Mouse (Mus musculus): ENCODE measurements around the gene BC017158. TPM values are rescaled to one million over a fixed set of nuclear protein-coding genes. Genes with fewer than 3 reads are reported as not detected.

BC017158 gene
- total and polyA plus RNA-seq, 3 experiments: 6.2 to 12.7 (median 6.5) TPM

DNA sequence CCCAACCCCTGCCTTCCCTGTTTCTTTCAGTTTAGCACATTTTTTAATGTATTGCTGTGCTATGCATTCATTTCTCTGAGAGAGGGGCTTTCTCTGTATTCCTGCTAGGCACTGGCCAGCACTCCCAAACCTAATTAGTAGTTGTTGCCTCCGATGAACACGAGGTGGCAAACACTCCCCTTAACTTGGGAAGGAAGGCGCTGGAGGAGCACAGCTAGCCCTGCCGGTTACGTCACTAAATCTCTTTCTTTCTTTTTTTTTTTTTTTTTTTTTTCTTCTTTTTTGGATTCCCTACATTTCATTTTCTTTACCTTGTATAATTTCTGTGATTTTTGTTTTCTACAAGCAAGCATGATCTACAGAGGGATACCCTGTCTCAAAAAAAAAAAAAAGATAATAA lies 6.9 kb upstream of the BC017158 start:
- Histone ChIP-seq H3K4me1 (ENCODE audit: control insufficient read depth, insufficient read depth, low read length) (no peaks in the 10 kb centered on the region; the same call in 1 of the 2 replicates), H3K79me2 (replicated peaks; ENCODE audit: control insufficient read depth, insufficient read depth, low read length) (no peaks in the 10 kb centered on the region), H3K9ac (ENCODE audit: low read depth, low read length) (no peak overlapping the region), H3K27me3 (ENCODE audit: control insufficient read depth, insufficient read depth, low read length) (no peaks in the 10 kb centered on the region), H3K4me3 (no peak overlapping the region), H3K27ac (no peak overlapping the region), H3K36me3 (ENCODE audit: control insufficient read depth, insufficient read depth, low read length) (no peaks in the 10 kb centered on the region)
- DNase-seq: peak; percentile 38 to 40
- intact Hi-C loops (cut with DNase I): loop anchor here (1.0 kb wide), 1 partner anchor 40 kb away; no protein-coding TSS in a partner anchor
- under 1% methylated on average over 5 of the region's 5 CpGs for WGBS
- TF ChIP-seq CTCF (IDR thresholded peaks at IDR 0.05) (peak; percentile 66), EP300 (IDR thresholded peaks at IDR 0.05; ENCODE audit: insufficient read depth, low read depth, low read length) (no peak)

DNA sequence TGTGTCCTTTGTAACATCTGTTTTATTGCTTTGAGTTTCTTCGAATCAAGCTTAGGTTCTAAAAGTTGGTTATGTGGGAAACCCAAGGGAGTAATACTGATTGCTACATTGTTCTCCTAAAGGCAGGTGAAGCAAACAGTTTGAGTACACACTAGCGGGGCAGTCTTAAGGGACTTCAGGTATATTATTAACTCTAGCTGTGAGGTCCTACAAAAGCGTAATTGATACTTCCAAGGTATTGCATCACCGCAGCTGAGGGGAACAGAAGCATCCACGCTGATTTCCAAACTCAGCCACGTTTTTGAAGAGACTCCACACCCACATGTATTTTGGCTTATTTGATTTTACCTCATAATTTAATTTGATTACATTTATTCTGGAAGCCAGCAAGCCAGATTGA lies 6.2 kb upstream of the BC017158 start:
- Histone ChIP-seq H3K27ac (no peak overlapping the region), H3K36me3 (ENCODE audit: control insufficient read depth, insufficient read depth, low read length) (no peaks in the 10 kb centered on the region), H3K4me3 (no peak overlapping the region), H3K9ac (ENCODE audit: low read depth, low read length) (no peak overlapping the region), H3K4me1 (ENCODE audit: control insufficient read depth, insufficient read depth, low read length) (no peaks in the 10 kb centered on the region), H3K79me2 (replicated peaks; ENCODE audit: control insufficient read depth, insufficient read depth, low read length) (no peaks in the 10 kb centered on the region), H3K27me3 (ENCODE audit: control insufficient read depth, insufficient read depth, low read length) (no peaks in the 10 kb centered on the region)
- TF ChIP-seq CTCF (IDR thresholded peaks at IDR 0.05) (no peak), POLR2A (IDR thresholded peaks at IDR 0.05; ENCODE audit: insufficient read depth, low read depth, low read length) (no peak), EP300 (IDR thresholded peaks at IDR 0.05; ENCODE audit: insufficient read depth, low read depth, low read length) (no peak)
- WGBS: 73% methylated on average over 6 of the region's 6 CpGs
- DNase-seq: no peak
- intact Hi-C loops (cut with DNase I): no loop called here

GRCm38 (mm10) chr7:128302151-128302550 lies 4.2 kb upstream of the BC017158 start:
- no peaks in the 10 kb centered on the region for H3K36me3 ChIP-seq (ENCODE audit: control insufficient read depth, insufficient read depth, low read length)
- intact Hi-C loops (cut with DNase I): no loop called here
- no peak overlapping the region for H3K4me3 ChIP-seq
- no peaks in the 10 kb centered on the region for H3K79me2 ChIP-seq (replicated peaks; ENCODE audit: control insufficient read depth, insufficient read depth, low read length)
- no peaks in the 10 kb centered on the region for H3K27me3 ChIP-seq (ENCODE audit: control insufficient read depth, insufficient read depth, low read length)
- no peak overlapping the region for H3K27ac ChIP-seq
- no peak overlapping the region for H3K9ac ChIP-seq (ENCODE audit: low read depth, low read length)
- DNase-seq: no peak
- H3K4me1 ChIP-seq (ENCODE audit: control insufficient read depth, insufficient read depth, low read length): peaks cover 2% of the 10 kb centered on the region
- 59% methylated on average over 3 of the region's 3 CpGs for WGBS
- no peak for TF ChIP-seq POLR2A (IDR thresholded peaks at IDR 0.05; ENCODE audit: insufficient read depth, low read depth, low read length)
- no peak for TF ChIP-seq EP300 (IDR thresholded peaks at IDR 0.05; ENCODE audit: insufficient read depth, low read depth, low read length)
- no peak for TF ChIP-seq CTCF (IDR thresholded peaks at IDR 0.05)

DNA sequence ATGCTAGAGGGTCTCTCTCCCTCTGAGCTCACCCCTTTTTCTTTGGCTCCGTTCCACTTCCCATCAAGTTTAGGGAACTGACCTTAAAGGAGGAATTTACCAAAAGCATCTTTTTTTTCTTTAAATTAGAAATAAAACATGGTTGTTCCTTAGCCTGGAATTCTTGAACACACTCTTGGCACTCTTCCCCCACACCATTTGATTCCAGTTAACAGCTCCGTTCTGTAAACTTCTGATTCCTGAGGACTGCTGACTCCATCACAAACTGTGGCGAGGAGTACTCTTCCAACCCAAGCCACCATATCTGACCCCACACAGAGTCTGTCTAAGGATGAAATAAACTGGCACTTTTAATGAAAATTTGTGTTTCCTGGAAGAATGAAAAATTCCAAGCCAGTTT lies 3.0 kb upstream of the BC017158 start:
- no peak for TF ChIP-seq EP300 (IDR thresholded peaks at IDR 0.05; ENCODE audit: insufficient read depth, low read depth, low read length)
- TF ChIP-seq CTCF (IDR thresholded peaks at IDR 0.05): no peak
- TF ChIP-seq POLR2A (IDR thresholded peaks at IDR 0.05; ENCODE audit: insufficient read depth, low read depth, low read length): no peak
- H3K27ac ChIP-seq: no peak overlapping the region
- H3K79me2 ChIP-seq (replicated peaks; ENCODE audit: control insufficient read depth, insufficient read depth, low read length): no peaks in the 10 kb centered on the region; the same call in 1 of the 2 replicates
- no peak overlapping the region for H3K4me3 ChIP-seq
- intact Hi-C loops (cut with DNase I): no loop called here
- no peaks in the 10 kb centered on the region for H3K27me3 ChIP-seq (ENCODE audit: control insufficient read depth, insufficient read depth, low read length)
- peaks cover 3% of the 10 kb centered on the region for H3K4me1 ChIP-seq (ENCODE audit: control insufficient read depth, insufficient read depth, low read length)
- no peak overlapping the region for H3K9ac ChIP-seq (ENCODE audit: low read depth, low read length)
- no peak for DNase-seq
- 59% methylated on average over 3 of the region's 3 CpGs for WGBS
- H3K36me3 ChIP-seq (ENCODE audit: control insufficient read depth, insufficient read depth, low read length): no peaks in the 10 kb centered on the region

- Histone ChIP-seq H3K27me3 (ENCODE audit: control insufficient read depth, insufficient read depth, low read length) (no peaks in the 10 kb centered on the region), H3K27ac (no peak overlapping the region; the same call in 1 of the 2 replicates), H3K36me3 (ENCODE audit: control insufficient read depth, insufficient read depth, low read length) (no peaks in the 10 kb centered on the region), H3K4me3 (peak overlapping the region; percentile 92), H3K4me1 (ENCODE audit: control insufficient read depth, insufficient read depth, low read length) (peaks cover 3% of the 10 kb centered on the region), H3K9ac (ENCODE audit: low read depth, low read length) (no peak overlapping the region; the same call in 1 of the 2 replicates), H3K79me2 (replicated peaks; ENCODE audit: control insufficient read depth, insufficient read depth, low read length) (no peaks in the 10 kb centered on the region; the same call in 1 of the 2 replicates)
- DNase-seq: no peak
- intact Hi-C loops (cut with DNase I): loop anchor here (2.0 kb wide), 1 partner anchor 62 kb away; the partner anchor contains the start of gene Armc5
- TF ChIP-seq CTCF (IDR thresholded peaks at IDR 0.05) (no peak), EP300 (IDR thresholded peaks at IDR 0.05; ENCODE audit: insufficient read depth, low read depth, low read length) (no peak), POLR2A (IDR thresholded peaks at IDR 0.05; ENCODE audit: insufficient read depth, low read depth, low read length) (no peak)
- WGBS: 72% methylated on average over 8 of the region's 8 CpGs
These were observed 742 bp upstream of the BC017158 start for GRCm38 (mm10) chr7:128298481-128299342.

GRCm38 (mm10) chr7:128297291-128297616 lies 716 bp downstream of the BC017158 start:
- 45% methylated on average over 10 of the region's 10 CpGs for WGBS

More at GRCm38 (mm10) chr7:128297291-128297616, 716 bp downstream of the BC017158 start:
- no peak overlapping the region; the same call in 1 of the 2 replicates for H3K27ac ChIP-seq
- TF ChIP-seq CTCF (IDR thresholded peaks at IDR 0.05) (no peak), POLR2A (IDR thresholded peaks at IDR 0.05; ENCODE audit: insufficient read depth, low read depth, low read length) (no peak), EP300 (IDR thresholded peaks at IDR 0.05; ENCODE audit: insufficient read depth, low read depth, low read length) (no peak)
- H3K4me3 ChIP-seq: peak overlapping the region; percentile 92
- no peaks in the 10 kb centered on the region; the same call in 1 of the 2 replicates for H3K79me2 ChIP-seq (replicated peaks; ENCODE audit: control insufficient read depth, insufficient read depth, low read length)
- DNase-seq: no peak
- H3K9ac ChIP-seq (ENCODE audit: low read depth, low read length): peak overlapping the region; percentile 97
- intact Hi-C loops (cut with DNase I): no loop called here
- peaks cover 3% of the 10 kb centered on the region for H3K4me1 ChIP-seq (ENCODE audit: control insufficient read depth, insufficient read depth, low read length)
- H3K27me3 ChIP-seq (ENCODE audit: control insufficient read depth, insufficient read depth, low read length): no peaks in the 10 kb centered on the region
- H3K36me3 ChIP-seq (ENCODE audit: control insufficient read depth, insufficient read depth, low read length): no peaks in the 10 kb centered on the region

All from heart, adult 2 months (tissue).